Mouse (Mus musculus) lung, postnatal 14 days (tissue): Measurements from ENCODE around the gene Syn3.
A peak's percentile ranks its signal among the peaks of the same experiment; 100 is the strongest.

Experiments used
- DNase-seq: peaks from one replicate; pipeline ENCODE4 v3.0.0; 2021

Gene Syn3

GRCm38 (mm10) chr10:86416806-86417205 is 81.9 kb downstream of the Syn3 start:
- peak; percentile 37 for DNase-seq

DNA sequence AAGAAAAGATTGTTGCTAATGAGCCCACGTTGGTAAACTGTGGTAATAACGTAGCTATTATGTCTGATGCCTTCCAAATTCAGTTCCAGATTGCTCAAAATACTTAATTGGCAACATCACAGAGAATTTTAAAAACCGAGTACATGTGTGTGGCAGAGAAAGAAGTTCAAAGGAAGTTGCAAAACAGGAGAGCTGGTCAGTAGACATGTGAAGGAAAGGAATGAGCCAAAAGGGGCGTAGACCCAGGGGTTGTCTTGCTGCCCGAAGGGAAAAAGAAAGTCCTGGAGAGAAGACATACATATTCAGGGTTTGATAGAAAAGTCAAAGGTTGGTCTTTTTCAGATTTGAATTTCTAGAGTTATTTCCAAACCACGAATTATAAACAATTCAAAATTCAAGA is 87.8 kb downstream of the Syn3 start:
- DNase-seq, result no peak

DNA sequence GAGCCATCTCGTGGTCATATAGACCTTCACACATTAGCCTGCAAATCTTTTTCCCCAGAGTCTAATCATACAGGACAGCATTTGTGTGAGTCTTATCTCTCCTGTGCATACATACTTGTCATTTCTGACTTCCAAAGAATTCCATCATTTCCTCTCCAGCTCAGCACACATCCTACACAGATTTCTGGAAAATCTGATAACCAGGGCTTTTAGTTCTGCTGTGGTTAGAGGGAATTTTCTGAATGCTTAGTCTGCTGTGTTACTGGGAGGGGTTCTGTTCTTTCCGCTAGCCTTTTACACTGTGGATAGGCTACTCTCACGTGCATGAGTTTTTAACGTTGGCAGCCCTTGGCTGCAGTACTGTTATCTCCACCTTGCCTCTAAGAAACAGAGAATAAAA is 91.7 kb downstream of the Syn3 start:
- no peak for DNase-seq

- no peak for DNase-seq
Measured at GRCm38 (mm10) chr10:86398347-86398720, 100.4 kb downstream of the Syn3 start.

DNA sequence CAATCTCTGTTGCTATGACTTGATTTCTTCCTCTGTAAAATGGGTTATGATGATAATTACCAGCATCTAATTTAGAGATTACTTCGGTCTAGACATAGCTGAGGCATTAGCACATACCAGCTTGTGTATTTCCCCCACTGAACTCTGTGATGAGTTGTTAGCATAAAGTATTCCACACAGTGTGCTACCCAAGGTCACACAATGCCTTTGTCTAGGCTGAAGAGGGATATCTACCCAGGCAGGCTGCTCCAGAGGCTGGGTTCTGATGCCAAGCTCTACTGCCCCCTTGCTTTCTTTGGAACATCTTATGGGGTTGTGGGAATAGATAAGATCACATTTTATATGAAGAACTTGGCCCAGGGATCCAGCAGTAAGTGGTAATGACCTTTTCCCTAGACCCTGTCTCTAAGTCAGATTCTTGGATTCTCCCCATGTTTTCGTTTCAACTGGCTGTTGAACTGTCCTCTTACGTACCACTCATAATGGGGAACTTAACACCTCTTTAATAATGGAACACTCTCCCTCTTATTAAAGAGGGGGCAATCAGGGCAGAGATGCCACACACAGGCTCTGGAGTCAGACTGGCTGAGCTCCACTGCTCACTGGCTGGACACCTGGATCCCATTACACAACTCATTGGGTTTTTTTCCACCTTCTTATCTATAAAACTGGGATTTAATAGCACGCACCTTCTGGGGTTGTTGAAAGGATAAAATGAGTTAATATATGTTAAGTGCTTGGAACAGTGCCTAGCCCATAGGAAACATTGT is 100.9 kb downstream of the Syn3 start:
- DNase-seq, result no peak

DNA sequence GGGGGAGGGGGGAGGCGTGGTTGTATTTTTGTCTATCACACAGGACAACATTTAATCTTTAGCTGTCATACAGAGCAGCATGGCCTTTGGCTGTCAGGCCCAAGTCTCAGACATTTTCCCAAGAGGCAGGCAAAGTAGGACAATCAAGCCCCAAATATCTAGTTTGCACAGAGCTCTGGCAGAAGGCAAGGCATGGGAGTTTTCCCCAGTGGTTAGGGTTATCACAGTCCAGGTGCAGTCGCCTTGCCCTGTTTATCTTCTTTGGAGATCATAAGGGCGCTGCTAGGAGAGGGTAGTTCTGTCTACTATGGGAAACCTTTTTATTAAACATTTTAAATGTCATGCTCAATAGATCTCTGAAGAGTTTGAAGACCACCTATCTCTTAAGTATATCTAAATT is 106.3 kb downstream of the Syn3 start:
- DNase-seq, result no peak

- peak; percentile 21 for DNase-seq
Measured at GRCm38 (mm10) chr10:86389913-86390312, 108.8 kb downstream of the Syn3 start.

- no peak for DNase-seq
Measured at GRCm38 (mm10) chr10:86389357-86389756, 109.3 kb downstream of the Syn3 start.

DNA sequence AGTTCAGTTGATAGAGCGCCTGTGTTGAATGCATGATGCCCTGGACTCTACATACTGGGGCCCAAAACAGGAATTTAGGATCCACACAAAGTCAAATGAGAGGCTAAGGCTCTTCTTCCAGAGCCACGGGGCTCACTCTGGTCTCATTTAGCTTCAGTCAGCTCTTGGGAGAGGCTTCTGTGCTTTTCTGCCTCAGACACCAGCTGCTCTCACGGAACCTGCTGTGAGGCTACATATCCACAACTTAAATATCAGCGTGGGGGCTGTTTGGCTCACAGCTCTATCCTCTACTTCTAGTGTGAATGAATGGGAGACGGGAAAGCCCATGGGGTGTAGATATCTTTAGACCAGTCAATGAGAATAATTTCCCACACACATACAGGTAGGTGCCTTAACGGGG is 109.9 kb downstream of the Syn3 start:
- DNase-seq, result no peak

GRCm38 (mm10) chr10:86387821-86388440 is 110.8 kb downstream of the Syn3 start:
- no peak for DNase-seq

- DNase-seq, result no peak
Measured at GRCm38 (mm10) chr10:86386232-86386631, 112.5 kb downstream of the Syn3 start.

- no peak for DNase-seq
Measured at GRCm38 (mm10) chr10:86385656-86386055, 113.0 kb downstream of the Syn3 start.

GRCm38 (mm10) chr10:86384655-86385054 is 114.0 kb downstream of the Syn3 start:
- no peak for DNase-seq

DNA sequence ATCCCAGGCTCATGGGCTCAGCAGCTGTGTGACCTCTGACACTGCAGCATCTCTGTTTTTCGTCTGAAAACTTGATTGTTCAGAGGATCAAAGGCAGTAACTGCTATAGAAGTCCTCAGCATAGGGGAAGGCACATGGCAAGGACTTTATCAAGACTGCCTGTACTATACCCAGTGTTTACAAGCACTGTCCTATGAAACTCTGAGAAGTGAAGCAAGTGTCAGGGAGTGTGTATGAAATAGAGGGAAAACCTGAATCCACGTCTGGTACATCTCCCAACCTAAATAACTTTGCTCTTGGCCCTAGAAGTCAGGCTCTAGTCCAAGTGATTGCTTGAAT is 116.8 kb downstream of the Syn3 start:
- DNase-seq, result no peak

DNA sequence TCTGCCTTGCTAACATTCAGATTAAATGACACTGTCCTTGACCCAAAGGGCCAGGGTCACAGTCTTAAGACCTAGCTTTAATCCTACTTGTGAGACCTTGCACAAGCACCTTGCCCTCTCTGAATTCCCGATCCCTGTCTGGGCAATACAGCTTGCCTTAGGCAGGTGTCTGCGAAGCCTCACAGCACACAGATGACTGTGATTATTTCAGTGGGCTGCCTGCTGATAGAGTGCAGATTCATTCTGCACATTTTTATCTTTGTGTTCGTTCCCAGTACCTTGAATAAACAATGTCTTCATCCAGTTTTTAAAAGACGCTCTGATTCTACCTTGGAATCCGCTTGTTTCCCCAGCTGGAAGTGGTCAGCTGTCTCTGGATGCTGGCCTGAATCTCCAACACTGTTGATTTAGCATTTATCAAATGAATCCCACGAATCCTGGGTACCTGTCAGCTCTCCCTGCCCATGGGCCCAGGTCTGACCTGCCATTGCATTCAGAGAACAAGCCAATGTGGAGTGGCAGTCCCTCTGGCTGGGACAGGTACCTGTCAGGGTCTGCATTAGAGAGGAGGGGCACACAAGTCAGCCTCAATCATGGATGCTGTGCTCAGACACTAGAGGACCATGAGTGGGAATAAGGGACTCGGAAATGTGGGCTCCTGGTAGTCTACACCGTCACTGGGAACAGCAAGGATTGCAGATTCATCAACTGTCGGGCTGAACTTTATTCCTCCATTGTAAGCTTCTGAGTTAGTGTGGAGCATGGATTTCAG is 117.4 kb downstream of the Syn3 start:
- DNase-seq, result no peak

DNA sequence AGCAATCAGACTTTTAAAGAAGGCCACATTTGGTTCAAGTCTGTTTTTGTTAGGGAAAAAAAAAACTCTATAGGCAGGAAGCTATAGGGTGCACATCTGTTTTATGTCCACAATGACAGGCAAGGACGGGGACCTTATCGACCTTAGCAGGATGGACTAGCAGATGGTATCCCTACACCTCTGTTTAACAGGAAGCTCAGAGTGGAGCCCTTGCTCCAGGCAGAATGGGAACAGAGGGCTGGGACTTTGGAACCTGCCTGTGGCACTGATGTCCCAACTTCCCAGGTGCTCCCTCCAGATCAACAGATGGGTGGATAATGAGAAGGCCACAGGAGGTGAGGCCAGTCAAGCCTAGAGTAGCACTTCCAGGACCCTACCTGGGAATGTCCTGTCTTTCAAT is 118.1 kb downstream of the Syn3 start:
- DNase-seq, result no peak

GRCm38 (mm10) chr10:86378803-86379202 is 119.9 kb downstream of the Syn3 start:
- peak; percentile 31 for DNase-seq

GRCm38 (mm10) chr10:86376392-86377185 is 122.1 kb downstream of the Syn3 start:
- no peak for DNase-seq

- DNase-seq, result peak; percentile 50
Measured at GRCm38 (mm10) chr10:86375903-86376302, 122.8 kb downstream of the Syn3 start.

GRCm38 (mm10) chr10:86374061-86374460 is 124.6 kb downstream of the Syn3 start:
- DNase-seq, result no peak

GRCm38 (mm10) chr10:86371561-86371960 is 127.1 kb downstream of the Syn3 start:
- DNase-seq, result no peak

GRCm38 (mm10) chr10:86369346-86369745 is 129.3 kb downstream of the Syn3 start:
- no peak for DNase-seq

- DNase-seq, result peak; percentile 56
Measured at GRCm38 (mm10) chr10:86368811-86369210, 129.9 kb downstream of the Syn3 start.
